Mouse (Mus musculus) neutrophil, adult 83 days (primary cell): ENCODE measurements around the gene Gm11758. TPM values are rescaled to one million over a fixed set of nuclear protein-coding genes. Genes with fewer than 3 reads are reported as not detected.

Experiments used
- total RNA-seq, 2 experiments: library from RNA; stranded (reverse); gene quantifications; one replicate each; pipeline ENCODE4 v1.2.4; 2023

Gm11758 gene
- not detected for total RNA-seq

DNA sequence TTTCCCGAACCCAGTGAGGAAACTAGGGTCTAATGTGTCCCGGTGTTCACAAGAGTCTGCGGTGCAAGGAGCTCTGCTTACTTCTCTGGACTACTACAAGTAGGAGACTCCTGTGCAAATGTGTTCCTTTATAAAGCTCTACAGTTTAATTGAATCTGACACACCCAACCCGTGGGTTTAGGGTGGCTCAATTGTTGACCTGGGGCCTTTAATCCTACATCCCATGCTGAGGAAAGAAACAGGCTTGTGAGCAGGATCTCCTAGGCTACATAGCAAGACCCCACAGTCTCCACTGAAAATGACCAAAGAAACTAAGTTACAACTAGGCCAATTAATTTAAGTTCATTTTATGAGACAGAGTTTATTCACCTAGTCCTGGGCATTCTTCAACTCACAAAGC lies at the start of gene Gm11758:
Gene Gm11758, minus strand, starts transcription at position 101 of the 400 bp plus-strand sequence.

DNA sequence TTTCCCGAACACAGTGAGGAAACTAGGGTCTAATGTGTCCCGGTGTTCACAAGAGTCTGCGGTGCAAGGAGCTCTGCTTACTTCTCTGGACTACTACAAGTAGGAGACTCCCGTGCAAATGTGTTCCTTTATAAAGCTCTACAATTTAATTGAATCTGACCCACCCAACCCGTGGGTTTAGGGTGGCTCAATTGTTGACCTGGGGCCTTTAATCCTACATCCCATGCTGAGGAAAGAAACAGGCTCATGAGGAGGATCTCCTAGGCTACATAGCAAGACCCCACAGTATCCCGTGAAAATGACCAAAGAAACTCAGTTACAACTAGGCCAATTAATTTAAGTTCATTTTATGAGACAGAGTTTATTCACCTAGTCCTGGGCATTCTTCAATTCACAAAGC lies 44.6 kb upstream of the Gm11758 start, which contains the start of gene Gm11756:
Gene Gm11756, minus strand, starts transcription at position 101 of the 400 bp plus-strand sequence.

DNA sequence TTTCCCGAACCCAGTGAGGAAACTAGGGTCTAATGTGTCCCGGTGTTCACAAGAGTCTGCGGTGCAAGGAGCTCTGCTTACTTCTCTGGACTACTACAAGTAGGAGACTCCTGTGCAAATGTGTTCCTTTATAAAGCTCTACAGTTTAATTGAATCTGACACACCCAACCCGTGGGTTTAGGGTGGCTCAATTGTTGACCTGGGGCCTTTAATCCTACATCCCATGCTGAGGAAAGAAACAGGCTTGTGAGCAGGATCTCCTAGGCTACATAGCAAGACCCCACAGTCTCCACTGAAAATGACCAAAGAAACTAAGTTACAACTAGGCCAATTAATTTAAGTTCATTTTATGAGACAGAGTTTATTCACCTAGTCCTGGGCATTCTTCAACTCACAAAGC lies 29.8 kb upstream of the Gm11758 start, which contains the start of gene Gm13871:
Gene Gm13871, minus strand, starts transcription at position 101 of the 400 bp plus-strand sequence.

DNA sequence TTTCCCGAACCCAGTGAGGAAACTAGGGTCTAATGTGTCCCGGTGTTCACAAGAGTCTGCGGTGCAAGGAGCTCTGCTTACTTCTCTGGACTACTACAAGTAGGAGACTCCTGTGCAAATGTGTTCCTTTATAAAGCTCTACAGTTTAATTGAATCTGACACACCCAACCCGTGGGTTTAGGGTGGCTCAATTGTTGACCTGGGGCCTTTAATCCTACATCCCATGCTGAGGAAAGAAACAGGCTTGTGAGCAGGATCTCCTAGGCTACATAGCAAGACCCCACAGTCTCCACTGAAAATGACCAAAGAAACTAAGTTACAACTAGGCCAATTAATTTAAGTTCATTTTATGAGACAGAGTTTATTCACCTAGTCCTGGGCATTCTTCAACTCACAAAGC lies 14.9 kb upstream of the Gm11758 start, which contains the start of gene Gm11757:
Gene Gm11757, minus strand, starts transcription at position 101 of the 400 bp plus-strand sequence.

Other genes starting within 250 kb of the Gm11758 start
- gene Gm11236, start 238.1 kb downstream of the Gm11758 start, total RNA-seq = not detected
- gene Gm11239, start 207.9 kb downstream of the Gm11758 start, total RNA-seq = not detected
- not detected for gene Gm428, start 192.8 kb downstream of the Gm11758 start, total RNA-seq
- gene Rasef, start 85.3 kb downstream of the Gm11758 start, total RNA-seq = not detected
- not detected for gene Gm11757, start 14.8 kb upstream of the Gm11758 start, total RNA-seq
- not detected for gene Gm13871, start 29.7 kb upstream of the Gm11758 start, total RNA-seq
- not detected for gene Gm11756, start 44.5 kb upstream of the Gm11758 start, total RNA-seq
- not detected for gene 2310002L09Rik, start 74.6 kb upstream of the Gm11758 start, total RNA-seq
- not detected for gene Frmd3, start 137.2 kb upstream of the Gm11758 start, total RNA-seq